Mouse (Mus musculus) G1E (cell line): ENCODE measurements around the gene Atg7.

Experiments
- CTCF ChIP-seq: IDR thresholded peaks from 2 replicates; pipeline ENCODE4 v1.5.1; 2012; ENCODE audit warnings: low read depth, low read length, inconsistent platforms, mixed read lengths
- GATA1 ChIP-seq: IDR thresholded peaks from 2 replicates; pipeline ENCODE4 v1.6.1; 2012; ENCODE audit warnings: borderline replicate concordance, low read length, inconsistent platforms, mixed read lengths
- TAL1 ChIP-seq: conservative IDR thresholded peaks from 2 replicates; pipeline ENCODE4 v1.6.1; 2012; ENCODE audit warnings: low read depth, low read length, inconsistent platforms, mixed read lengths

DNA sequence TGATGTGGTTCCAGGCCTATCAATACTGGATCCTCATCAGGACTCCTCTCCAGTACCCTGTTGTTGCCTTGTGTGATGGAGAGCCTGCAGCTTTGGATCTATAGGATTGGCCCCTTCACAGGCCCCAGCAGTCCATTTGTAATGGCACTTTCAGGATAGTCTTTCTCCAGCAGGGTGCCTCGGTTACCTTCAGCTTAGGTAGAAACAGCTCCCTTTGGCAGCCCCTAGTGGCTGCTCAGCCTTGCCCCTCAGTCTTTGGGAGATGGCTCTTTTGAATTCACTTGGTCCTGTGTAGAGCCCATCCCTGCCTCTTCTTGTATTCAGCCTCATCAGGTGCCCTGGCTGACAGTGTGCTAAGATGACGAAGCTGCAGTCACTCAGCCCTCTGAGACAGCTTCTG is 184.0 kb downstream of the Atg7 start:
- no peak for TF ChIP-seq CTCF
- TF ChIP-seq TAL1: no peak
- TF ChIP-seq GATA1: no peak
